Mouse (Mus musculus): ENCODE results near the gene Ninj2. TPM values are rescaled to one million over a fixed set of nuclear protein-coding genes. Genes with fewer than 3 reads are reported as not detected.

The Ninj2 gene
- polyA plus RNA-seq, 1 experiment from 2014 or later, result not detected

GRCm38 (mm10) chr6:120114698-120115097, 21.5 kb downstream of the Ninj2 start:
- 36% methylated on average over 7 of the region's 7 CpGs for WGBS
- no peak overlapping the region; the same call in 1 of the 2 replicates for H3K4me2 ChIP-seq (replicated peaks; ENCODE audit: low read depth)

DNA sequence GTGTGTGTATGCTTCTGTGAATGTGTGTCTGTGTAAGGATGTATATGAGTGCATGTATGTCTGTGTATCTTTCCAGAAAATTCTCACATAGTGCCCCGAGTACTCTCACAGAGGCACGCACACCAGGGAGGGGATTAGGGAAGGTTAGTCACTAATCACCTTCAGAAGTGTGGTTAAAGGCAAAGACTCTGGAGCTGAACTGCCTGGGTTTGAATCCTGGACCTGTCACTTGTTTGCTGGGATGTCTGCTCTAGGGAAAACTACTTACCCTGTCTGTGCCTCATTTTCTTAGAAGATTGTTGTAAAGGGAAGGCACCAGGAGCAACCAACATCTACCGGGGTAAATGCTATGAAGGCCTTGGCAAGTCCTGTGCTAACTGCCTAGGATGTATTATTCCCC, 22.3 kb downstream of the Ninj2 start:
- no peak for TF ChIP-seq CTCF (IDR thresholded peaks at IDR 0.05; ENCODE audit: low read depth)
- Histone ChIP-seq H3K4me3 (ENCODE audit: low read depth, low read length) (no peak overlapping the region), H3K36me3 (ENCODE audit: control insufficient read depth, insufficient read depth) (no peaks in the 10 kb centered on the region), H3K27me3 (replicated peaks; ENCODE audit: control insufficient read depth, insufficient read depth, low read length) (no peaks in the 10 kb centered on the region), H3K9me3 (ENCODE audit: control insufficient read depth) (no peaks in the 10 kb centered on the region), H3K4me2 (replicated peaks; ENCODE audit: low read depth) (no peak overlapping the region), H3K4me1 (replicated peaks; ENCODE audit: control insufficient read depth, insufficient read depth, low read length) (no peaks in the 10 kb centered on the region), H3K9ac (ENCODE audit: low read depth, low read length) (no peak overlapping the region), H3K27ac (ENCODE audit: low read depth, low read length) (no peak overlapping the region)
- ATAC-seq, result no peak
- WGBS, result 67% methylated on average over 3 of the region's 3 CpGs

More at GRCm38 (mm10) chr6:120114698-120115097, 21.5 kb downstream of the Ninj2 start:
- no peaks in the 10 kb centered on the region for H3K27me3 ChIP-seq (replicated peaks; ENCODE audit: control insufficient read depth, insufficient read depth, low read length)
- H3K27ac ChIP-seq (ENCODE audit: low read depth, low read length), result no peak overlapping the region
- no peak for TF ChIP-seq CTCF (IDR thresholded peaks at IDR 0.05; ENCODE audit: low read depth)
- H3K36me3 ChIP-seq (ENCODE audit: control insufficient read depth, insufficient read depth), result no peaks in the 10 kb centered on the region
- H3K9ac ChIP-seq (ENCODE audit: low read depth, low read length), result no peak overlapping the region
- no peak for ATAC-seq
- H3K4me3 ChIP-seq (ENCODE audit: low read depth, low read length), result no peak overlapping the region
- no peaks in the 10 kb centered on the region for H3K9me3 ChIP-seq (ENCODE audit: control insufficient read depth)
- H3K4me1 ChIP-seq (replicated peaks; ENCODE audit: control insufficient read depth, insufficient read depth, low read length), result no peaks in the 10 kb centered on the region

DNA sequence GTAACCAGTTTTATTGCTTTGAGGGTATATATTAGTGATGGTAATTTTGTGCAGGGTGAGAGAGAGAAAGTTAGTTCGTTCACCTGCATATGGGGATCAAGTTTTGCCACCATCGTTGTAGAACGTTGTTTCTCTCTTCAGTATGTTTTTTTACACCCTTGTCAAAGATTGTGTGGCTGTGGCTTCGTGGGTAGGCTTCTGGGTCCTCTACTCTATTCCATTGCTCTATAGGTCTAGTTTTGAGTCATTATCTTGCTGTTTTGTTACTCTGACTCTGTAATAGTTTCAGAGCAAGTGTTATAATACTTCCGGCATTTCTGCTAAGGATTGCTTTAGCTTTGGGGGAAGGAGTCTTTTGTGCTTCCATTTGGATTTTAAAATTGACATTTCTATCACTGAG, 26.7 kb downstream of the Ninj2 start:
- Histone ChIP-seq H3K4me2 (replicated peaks; ENCODE audit: low read depth) (no peak overlapping the region), H3K9me3 (ENCODE audit: control insufficient read depth) (no peaks in the 10 kb centered on the region), H3K4me1 (replicated peaks; ENCODE audit: control insufficient read depth, insufficient read depth, low read length) (no peaks in the 10 kb centered on the region), H3K36me3 (ENCODE audit: control insufficient read depth, insufficient read depth) (no peaks in the 10 kb centered on the region), H3K4me3 (ENCODE audit: low read depth, low read length) (no peak overlapping the region), H3K27ac (ENCODE audit: low read depth, low read length) (no peak overlapping the region), H3K27me3 (replicated peaks; ENCODE audit: control insufficient read depth, insufficient read depth, low read length) (no peaks in the 10 kb centered on the region), H3K9ac (ENCODE audit: low read depth, low read length) (no peak overlapping the region)
- no peak for ATAC-seq
- TF ChIP-seq CTCF (IDR thresholded peaks at IDR 0.05; ENCODE audit: low read depth), result no peak
- 82% methylated on average over 5 of the region's 5 CpGs for WGBS

GRCm38 (mm10) chr6:120124688-120125087, 31.5 kb downstream of the Ninj2 start:
- no peak overlapping the region for H3K4me2 ChIP-seq (replicated peaks; ENCODE audit: low read depth)
- 90% methylated on average over 7 of the region's 7 CpGs for whole genome bisulfite sequencing

DNA sequence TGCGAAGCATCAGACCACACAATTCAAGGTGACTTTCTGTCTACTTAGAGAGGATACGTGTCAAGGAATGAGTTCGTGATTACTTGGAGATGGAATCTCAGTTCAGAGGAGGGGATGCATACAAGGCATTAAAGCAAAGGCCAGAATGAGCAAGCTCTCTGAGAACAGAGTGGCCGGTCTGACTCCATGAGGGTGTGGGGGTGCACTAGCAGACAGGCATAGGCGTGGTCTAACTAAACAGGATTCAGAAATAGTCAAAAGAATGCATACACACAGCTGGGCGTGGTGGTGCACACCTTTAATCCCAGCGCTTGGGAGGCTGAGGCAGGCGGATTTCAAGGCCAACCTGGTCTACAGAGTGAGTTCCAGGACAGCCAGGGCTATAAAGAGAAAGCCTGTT, 33.3 kb downstream of the Ninj2 start:
- Histone ChIP-seq H3K27ac (ENCODE audit: low read depth, low read length) (no peak overlapping the region), H3K27me3 (replicated peaks; ENCODE audit: control insufficient read depth, insufficient read depth, low read length) (no peaks in the 10 kb centered on the region), H3K4me2 (replicated peaks; ENCODE audit: low read depth) (no peak overlapping the region), H3K4me1 (replicated peaks; ENCODE audit: control insufficient read depth, insufficient read depth, low read length) (no peaks in the 10 kb centered on the region), H3K4me3 (ENCODE audit: low read depth, low read length) (no peak overlapping the region), H3K9ac (ENCODE audit: low read depth, low read length) (no peak overlapping the region), H3K9me3 (ENCODE audit: control insufficient read depth) (no peaks in the 10 kb centered on the region), H3K36me3 (ENCODE audit: control insufficient read depth, insufficient read depth) (no peaks in the 10 kb centered on the region)
- WGBS, result 89% methylated on average over 8 of the region's 8 CpGs
- ATAC-seq, result no peak
- TF ChIP-seq CTCF (IDR thresholded peaks at IDR 0.05; ENCODE audit: low read depth), result no peak

More at GRCm38 (mm10) chr6:120124688-120125087, 31.5 kb downstream of the Ninj2 start:
- H3K9me3 ChIP-seq (ENCODE audit: control insufficient read depth), result no peaks in the 10 kb centered on the region
- ATAC-seq, result no peak
- no peak overlapping the region for H3K9ac ChIP-seq (ENCODE audit: low read depth, low read length)
- no peak for TF ChIP-seq CTCF (IDR thresholded peaks at IDR 0.05; ENCODE audit: low read depth)
- no peaks in the 10 kb centered on the region for H3K36me3 ChIP-seq (ENCODE audit: control insufficient read depth, insufficient read depth)
- H3K4me3 ChIP-seq (ENCODE audit: low read depth, low read length), result no peak overlapping the region
- no peak overlapping the region for H3K27ac ChIP-seq (ENCODE audit: low read depth, low read length)
- no peaks in the 10 kb centered on the region for H3K27me3 ChIP-seq (replicated peaks; ENCODE audit: control insufficient read depth, insufficient read depth, low read length)
- H3K4me1 ChIP-seq (replicated peaks; ENCODE audit: control insufficient read depth, insufficient read depth, low read length), result no peaks in the 10 kb centered on the region

GRCm38 (mm10) chr6:120127321-120127720, 34.2 kb downstream of the Ninj2 start:
- WGBS, result 97% methylated on average over 7 of the region's 7 CpGs
- ATAC-seq, result no peak
- Histone ChIP-seq H3K4me1 (replicated peaks; ENCODE audit: control insufficient read depth, insufficient read depth, low read length) (no peaks in the 10 kb centered on the region), H3K27me3 (replicated peaks; ENCODE audit: control insufficient read depth, insufficient read depth, low read length) (no peaks in the 10 kb centered on the region), H3K4me3 (ENCODE audit: low read depth, low read length) (no peak overlapping the region), H3K9ac (ENCODE audit: low read depth, low read length) (no peak overlapping the region), H3K4me2 (replicated peaks; ENCODE audit: low read depth) (no peak overlapping the region), H3K9me3 (ENCODE audit: control insufficient read depth) (no peaks in the 10 kb centered on the region), H3K27ac (ENCODE audit: low read depth, low read length) (no peak overlapping the region), H3K36me3 (ENCODE audit: control insufficient read depth, insufficient read depth) (no peaks in the 10 kb centered on the region)
- TF ChIP-seq CTCF (IDR thresholded peaks at IDR 0.05; ENCODE audit: low read depth), result no peak

- H3K27ac ChIP-seq (ENCODE audit: low read depth, low read length), result no peak overlapping the region
- H3K27me3 ChIP-seq (replicated peaks; ENCODE audit: control insufficient read depth, insufficient read depth, low read length), result no peaks in the 10 kb centered on the region
- no peak overlapping the region for H3K4me3 ChIP-seq (ENCODE audit: low read depth, low read length)
- no peak overlapping the region for H3K9ac ChIP-seq (ENCODE audit: low read depth, low read length)
- no peak for ATAC-seq
- WGBS, result 81% methylated on average over 4 of the region's 4 CpGs
- H3K9me3 ChIP-seq (ENCODE audit: control insufficient read depth), result no peaks in the 10 kb centered on the region
- TF ChIP-seq CTCF (IDR thresholded peaks at IDR 0.05; ENCODE audit: low read depth), result no peak
- no peak overlapping the region for H3K4me2 ChIP-seq (replicated peaks; ENCODE audit: low read depth)
- no peaks in the 10 kb centered on the region for H3K36me3 ChIP-seq (ENCODE audit: control insufficient read depth, insufficient read depth)
- no peaks in the 10 kb centered on the region for H3K4me1 ChIP-seq (replicated peaks; ENCODE audit: control insufficient read depth, insufficient read depth, low read length)
Measured at GRCm38 (mm10) chr6:120134748-120135147, 41.6 kb downstream of the Ninj2 start.

All from intestine, postnatal 0 days (tissue).